Mouse (Mus musculus): ENCODE measurements at regions not wholly inside any gene's neighbourhood (a gene's known extent, or its start where the extent isn't known, plus 50 kb on each side); places are given as distances from the start of the nearest gene placed in this dataset.

DNA sequence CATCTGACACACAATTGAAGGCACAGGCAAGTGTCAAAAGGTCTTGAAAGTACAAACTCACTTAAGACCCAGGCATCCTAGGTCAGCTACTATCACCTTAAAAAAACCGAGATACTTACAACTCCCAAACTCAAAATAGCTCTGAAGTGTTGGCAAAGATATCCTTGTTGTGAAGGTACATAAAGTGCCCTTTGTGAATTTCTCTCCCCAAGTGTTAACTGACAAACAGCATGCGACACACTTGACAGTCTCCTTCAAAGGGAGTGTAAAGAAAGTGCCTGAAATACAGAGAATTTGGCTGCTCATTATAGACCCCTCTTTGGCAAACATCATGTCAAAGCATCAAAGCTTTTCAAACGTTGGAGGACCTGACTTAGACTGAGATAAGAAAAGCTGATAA lies 2634.2 kb downstream of the 9330182O14Rik start:
- intact Hi-C loops (cut with DNase I) = no loop called here

DNA sequence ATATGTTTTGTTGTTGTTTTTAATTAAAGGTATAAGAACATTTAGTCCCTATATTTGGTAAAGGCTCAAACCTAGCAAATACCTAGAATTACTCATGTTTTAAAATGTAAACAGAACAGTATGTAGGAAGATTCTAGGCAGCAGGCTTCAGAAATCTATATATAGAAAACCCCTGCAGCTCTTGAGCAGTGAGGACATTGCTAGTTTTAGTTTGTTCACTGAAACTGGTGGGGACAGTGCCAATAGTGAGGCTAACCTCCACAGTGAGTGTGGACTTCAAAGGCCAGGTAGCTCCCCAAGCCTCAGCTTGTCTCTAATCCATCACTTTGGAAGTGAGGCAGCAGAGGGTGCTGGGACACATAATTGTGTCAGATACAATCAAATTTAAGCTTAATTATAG lies 2645.7 kb downstream of the 9330182O14Rik start:
- intact Hi-C loops (cut with DNase I) = no loop called here

DNA sequence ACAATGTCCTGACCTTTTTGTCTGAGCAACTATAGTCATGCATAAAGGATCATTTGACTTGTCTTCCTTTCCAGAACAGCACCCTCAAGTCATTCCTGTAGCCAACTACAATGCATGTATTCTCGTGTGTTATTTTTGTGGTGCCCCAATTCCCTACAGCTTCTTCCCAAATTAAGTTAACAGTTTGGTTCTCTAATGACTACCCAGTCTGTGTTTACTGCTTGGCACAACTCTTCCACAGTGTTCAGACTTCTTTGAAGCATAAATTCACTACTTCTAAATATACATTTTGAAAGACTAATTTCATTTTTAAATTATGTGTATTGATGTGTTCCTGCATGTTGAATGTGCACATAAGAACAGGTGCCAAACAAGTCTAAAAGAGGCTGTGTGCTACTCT lies 2667.1 kb downstream of the 9330182O14Rik start:
- intact Hi-C loops (cut with DNase I) = no loop called here

DNA sequence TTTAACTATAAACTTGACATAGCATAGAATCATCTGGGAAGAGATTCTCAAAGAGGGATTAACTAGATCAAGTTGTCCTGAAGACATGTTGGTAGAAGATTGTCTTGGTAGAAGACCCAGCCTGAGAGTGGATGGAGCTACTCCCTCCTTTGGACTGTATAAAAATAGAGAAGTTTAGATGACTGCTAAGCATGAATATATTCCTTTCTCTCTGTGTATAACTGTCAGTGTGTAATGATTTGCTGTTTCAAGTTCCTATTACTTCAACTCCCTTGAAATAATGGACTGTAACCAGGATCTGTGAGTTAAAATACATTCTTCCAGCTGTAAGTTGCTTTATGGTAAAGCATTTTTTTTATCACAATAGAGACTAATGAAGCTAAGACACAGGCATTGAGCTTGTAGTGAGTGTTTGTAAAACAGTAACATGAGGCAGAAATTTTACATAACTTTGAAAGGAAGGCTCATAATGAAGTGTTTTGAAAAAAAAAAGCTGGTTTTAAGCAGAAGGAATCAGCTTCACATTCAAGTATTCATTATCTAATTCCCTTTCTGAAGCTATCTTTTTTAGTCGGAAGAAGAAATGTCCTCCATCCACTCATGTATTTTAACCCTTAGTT lies 2676.8 kb downstream of the 9330182O14Rik start:
- intact Hi-C loops (cut with DNase I) = no loop called here

DNA sequence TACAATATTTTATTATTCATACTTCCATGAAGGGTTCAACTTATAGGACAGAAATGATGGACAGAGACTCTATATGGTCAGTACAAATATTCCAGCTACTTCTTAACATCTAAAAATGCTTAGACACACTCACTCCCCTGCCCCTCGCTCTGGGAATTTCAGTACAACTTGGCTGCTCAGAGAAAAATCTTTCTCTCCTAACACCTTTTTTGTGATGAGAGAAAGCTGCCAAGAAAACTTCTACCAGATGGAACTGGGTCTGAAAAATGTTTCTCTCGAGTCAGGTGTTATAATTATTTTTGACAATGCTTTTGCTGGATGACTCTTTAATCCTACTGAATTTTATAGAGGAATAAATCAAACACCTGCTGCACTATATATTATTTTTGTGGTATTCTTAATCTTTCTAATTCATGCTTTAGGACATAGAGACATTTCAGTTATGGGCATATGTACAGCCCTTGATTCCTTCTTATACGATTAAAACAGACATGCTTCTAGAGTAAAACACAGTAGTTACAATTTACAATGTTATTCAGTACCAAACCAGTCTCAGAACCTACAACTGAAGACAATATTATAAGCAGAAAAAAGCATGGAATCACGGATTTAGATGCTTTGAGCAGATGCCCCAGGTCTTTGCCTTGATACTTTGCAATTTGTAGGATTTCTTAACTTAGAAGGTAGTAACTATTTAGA lies 2681.0 kb downstream of the 9330182O14Rik start:
- intact Hi-C loops (cut with DNase I) = no loop called here

DNA sequence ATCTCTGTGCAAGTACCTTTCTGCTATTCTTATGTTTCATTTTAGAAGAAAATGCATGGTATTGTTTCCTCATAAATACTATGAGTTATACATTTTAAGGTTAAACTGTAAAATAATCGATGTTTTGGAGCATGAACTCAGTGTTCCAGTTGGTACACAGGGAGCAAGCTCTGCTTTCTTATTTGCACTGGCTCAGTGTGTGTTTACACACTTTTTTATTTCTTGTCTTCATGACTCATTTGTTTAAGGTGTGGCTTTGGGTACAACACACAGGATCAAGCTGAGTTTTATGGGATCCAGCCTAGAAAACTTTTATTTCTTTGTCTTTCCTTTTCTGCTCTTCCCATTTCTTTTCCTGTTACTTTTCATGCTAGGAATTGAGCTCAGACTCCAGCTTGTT lies 2704.7 kb downstream of the 9330182O14Rik start:
- intact Hi-C loops (cut with DNase I) = no loop called here

- intact Hi-C loops (cut with DNase I) = no loop called here
Measured at GRCm38 (mm10) chr15:42850003-42850402, 2715.8 kb downstream of the 9330182O14Rik start.

DNA sequence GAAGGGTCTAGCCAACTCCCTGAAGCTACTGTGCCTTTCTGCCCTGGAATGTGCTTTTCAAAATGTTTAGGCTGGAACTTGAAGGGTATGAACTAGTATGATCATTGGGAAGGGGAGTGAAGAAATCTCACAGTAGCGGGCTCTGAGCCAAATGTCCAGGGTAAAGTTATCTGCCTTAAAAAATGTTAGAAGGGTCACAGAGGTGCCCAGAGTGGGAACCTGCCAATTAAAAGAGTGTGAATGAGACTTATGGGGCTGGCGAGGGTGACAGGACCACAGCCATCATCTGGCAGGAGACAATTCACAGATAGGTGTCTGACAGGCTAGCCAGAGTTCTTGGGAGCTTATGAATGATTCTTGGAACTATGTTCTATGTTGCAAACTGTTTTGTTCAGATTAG lies 2738.3 kb downstream of the 9330182O14Rik start:
- intact Hi-C loops (cut with DNase I) = no loop called here

DNA sequence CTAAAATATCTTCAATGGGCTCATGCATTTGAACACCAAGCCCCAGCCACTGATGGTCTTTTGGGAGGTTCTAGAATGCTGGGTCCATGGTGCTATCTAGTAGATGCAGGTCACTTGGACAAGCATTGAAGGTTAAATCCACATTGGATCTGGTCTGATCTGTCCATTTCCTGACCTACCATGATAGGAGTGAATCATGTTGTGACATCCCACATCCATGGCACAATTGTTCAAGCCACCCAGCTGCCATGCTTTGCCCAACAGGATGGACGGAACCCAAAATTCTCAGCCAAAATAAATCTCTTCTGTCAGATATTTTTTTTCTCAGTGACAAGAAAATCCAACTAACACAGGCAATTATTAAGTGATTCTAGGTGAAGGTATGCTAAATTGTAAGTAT lies 2760.4 kb downstream of the 9330182O14Rik start:
- intact Hi-C loops (cut with DNase I) = no loop called here

DNA sequence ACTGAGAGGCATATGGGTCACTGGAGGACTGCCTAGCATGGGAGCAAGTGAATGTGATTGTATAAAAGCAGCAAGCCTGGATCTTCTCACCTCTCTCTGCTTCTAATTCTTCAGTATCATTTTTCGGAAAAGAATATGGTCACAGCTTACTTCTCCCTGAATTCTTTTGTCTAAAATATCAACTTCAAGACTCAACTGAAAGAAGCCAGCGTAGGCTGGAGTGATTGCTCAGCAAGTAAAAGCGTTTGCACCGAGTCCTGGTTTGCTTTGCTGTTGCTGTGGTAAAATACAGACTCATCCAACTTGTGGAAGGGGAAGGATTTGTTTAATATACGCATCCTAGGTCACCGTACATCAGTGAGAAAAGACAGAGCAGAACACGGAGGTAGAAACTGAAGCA lies 2765.9 kb downstream of the 9330182O14Rik start:
- intact Hi-C loops (cut with DNase I) = no loop called here

GRCm38 (mm10) chr15:42901782-42902181 lies 2767.6 kb downstream of the 9330182O14Rik start:
- intact Hi-C loops (cut with DNase I) = no loop called here

- intact Hi-C loops (cut with DNase I) = no loop called here
Measured at GRCm38 (mm10) chr15:42911357-42911756, 2777.2 kb downstream of the 9330182O14Rik start.

GRCm38 (mm10) chr15:42912880-42913279 lies 2778.7 kb downstream of the 9330182O14Rik start:
- intact Hi-C loops (cut with DNase I) = no loop called here

DNA sequence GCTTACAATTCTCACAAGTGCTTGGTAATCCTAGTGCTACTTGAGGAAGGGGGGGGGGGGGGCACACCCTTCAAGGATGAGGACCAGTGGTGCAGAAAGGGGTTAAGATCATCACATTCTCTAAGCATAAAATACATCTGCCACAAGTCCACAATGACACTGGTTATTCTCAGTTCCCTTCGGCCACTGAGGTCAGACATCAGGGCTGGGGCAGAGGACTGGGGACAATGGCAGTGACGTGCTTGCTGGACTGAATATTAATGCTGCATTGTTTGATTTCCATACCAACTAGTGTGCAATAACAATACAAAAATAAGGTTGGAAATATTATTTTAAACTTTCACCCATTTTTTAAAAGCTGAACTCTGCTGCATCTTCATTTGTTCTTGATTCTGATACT lies 2779.1 kb downstream of the 9330182O14Rik start:
- intact Hi-C loops (cut with DNase I) = no loop called here

GRCm38 (mm10) chr15:42914099-42914498 lies 2779.9 kb downstream of the 9330182O14Rik start:
- intact Hi-C loops (cut with DNase I) = no loop called here

GRCm38 (mm10) chr15:42915195-42915594 lies 2781.0 kb downstream of the 9330182O14Rik start:
- intact Hi-C loops (cut with DNase I) = no loop called here

DNA sequence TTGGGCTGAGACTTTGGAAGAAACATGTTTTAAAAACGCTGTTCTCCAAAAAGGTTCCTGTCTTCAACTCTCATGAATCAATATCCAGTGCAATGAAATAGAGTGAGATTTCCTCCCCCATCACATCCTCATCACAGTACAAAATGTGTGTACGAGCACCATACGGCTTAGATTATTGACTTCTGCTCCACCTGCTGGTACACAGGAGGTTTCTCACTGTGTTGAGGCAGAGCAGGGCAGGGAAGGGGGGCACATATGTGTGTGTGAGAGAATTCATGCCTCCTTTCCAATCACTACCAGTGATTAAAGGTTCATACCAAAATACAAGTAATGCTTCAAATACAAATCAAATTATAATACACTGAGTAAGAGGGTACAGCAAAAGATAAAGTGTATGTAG lies 2787.5 kb downstream of the 9330182O14Rik start:
- intact Hi-C loops (cut with DNase I) = no loop called here

GRCm38 (mm10) chr15:42928331-42928730 lies 2794.2 kb downstream of the 9330182O14Rik start:
- intact Hi-C loops (cut with DNase I) = no loop called here

DNA sequence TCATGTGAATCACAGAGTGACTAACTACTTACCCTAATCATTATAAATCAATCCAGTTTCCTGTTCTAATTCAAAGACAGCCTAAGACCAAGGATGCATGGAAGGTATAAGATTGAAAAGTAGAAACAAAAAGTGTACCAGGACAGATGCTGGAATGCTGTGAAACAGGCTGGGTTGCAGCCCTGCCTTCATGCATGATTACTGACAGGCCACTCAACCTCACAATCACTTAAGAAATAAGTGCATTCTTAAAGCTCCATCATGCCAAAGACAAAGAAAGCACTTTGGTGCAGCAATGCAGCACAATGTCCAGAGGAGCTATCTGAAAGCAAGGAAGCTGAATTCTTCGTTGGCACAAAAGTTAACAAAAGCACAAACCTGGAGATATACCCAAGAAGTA lies 2810.4 kb downstream of the 9330182O14Rik start:
- intact Hi-C loops (cut with DNase I) = no loop called here

DNA sequence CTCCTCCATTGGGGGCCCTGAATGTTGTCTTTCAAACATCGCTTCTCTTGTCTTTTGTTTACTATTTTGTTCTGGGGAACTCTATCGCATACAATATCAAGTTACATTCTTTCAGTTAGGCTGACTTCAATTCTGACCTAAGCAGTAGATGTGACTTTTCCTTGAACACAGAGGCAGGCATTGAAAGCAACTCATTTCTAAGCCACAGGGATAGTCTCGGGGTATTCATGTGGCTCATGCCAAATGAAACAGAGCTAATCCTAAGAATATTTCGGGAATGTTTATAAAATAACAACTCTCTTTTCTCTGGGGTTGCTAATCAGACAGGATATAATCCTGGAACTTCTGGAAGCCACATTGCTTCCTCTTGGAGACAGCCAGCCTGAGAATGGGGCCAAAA lies 2821.0 kb downstream of the 9330182O14Rik start:
- intact Hi-C loops (cut with DNase I) = no loop called here

GRCm38 (mm10) chr15:42962747-42963338 lies 2828.7 kb downstream of the 9330182O14Rik start:
- intact Hi-C loops (cut with DNase I) = loop anchor here (5.0 kb wide), 1 partner anchor 569 kb away; no protein-coding TSS in a partner anchor

DNA sequence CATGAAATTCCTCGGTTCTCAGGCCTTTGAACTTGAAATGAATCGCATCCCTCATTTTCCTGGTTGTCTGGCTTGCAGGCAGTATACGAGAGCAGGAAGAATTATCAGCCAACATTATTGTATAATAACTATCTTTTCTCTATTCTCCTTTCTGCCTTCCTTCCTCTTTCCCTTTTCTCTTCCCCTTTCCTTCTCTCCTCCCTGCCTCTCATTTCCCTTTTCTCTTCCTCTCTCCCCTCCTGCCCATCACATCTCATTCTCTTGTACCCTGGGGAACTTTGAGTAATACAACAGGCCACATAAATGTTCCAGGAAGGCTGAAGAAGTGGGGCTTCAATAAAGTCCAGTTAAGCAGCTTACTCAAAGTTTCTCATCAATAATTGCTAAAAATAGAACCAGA lies 2831.1 kb downstream of the 9330182O14Rik start:
- intact Hi-C loops (cut with DNase I) = no loop called here

Measured in adrenal gland (tissue).